In the genomic region with DNA sequence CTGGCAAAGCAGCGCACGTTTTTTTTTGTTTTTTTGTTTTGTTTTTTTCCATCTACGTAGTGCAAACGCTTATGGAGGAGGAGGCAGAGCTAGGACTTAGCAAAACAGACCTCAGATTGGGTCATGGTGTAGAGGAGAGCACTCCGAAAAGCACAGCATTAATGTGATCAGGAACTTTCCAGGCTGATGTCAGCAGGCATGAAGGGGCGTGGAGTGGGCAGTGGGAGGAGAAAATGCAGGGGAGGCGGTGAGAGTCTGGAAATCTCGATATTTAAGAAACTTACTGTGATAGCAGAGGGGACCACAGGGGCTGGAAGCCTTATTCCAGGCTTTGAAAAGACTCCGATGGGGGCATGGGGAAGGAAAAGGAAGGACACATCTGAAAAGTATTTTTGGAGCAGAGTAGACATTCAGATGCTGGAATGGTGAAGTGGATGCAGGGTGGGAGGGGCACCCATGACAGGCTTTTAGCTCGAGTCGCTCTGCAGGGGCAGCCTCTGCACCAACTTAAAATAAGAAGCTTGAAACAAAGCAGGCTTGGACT, we compare ENCODE assay signal across 8 mouse cellular contexts. TPM values are rescaled to one million over a fixed set of nuclear protein-coding genes. Genes with fewer than 3 reads are reported as not detected.
DNase-seq lines count a peak whose midpoint lies in the region; ATAC-seq and TF ChIP-seq lines count a peak whose summit lies in the region.

No protein-coding gene starts in this region.

- H3K4me3 ChIP-seq in E14TG2a.4 (replicated peaks; ENCODE audit: low read length), result peak overlapping the region; percentile 79
- H3K4me3 ChIP-seq in embryonic facial prominence, embryonic 13.5 days, result peak overlapping the region; percentile 53
- peak overlapping the region; percentile 58 for H3K4me3 ChIP-seq in heart, embryonic 13.5 days
- peak overlapping the region; percentile 50 for H3K4me3 ChIP-seq in lung, postnatal 0 days (ENCODE audit: low read depth, low read length)
- H3K4me3 ChIP-seq in small intestine, adult 2 months (ENCODE audit: low read depth, low read length), result peak overlapping the region; percentile 62

- WGBS in embryonic facial prominence, embryonic 13.5 days, result 1% methylated on average over 11 of the region's 11 CpGs
- under 1% methylated on average over 11 of the region's 11 CpGs for WGBS in heart, embryonic 13.5 days
- 2% methylated on average over 11 of the region's 11 CpGs for WGBS in lung, postnatal 0 days
- 5% methylated on average over 11 of the region's 11 CpGs for WGBS in small intestine, adult 2 months

- peak overlapping the region; percentile 70 for H3K9ac ChIP-seq in embryonic facial prominence, embryonic 13.5 days
- H3K9ac ChIP-seq in heart, embryonic 13.5 days, result peak overlapping the region; percentile 81
- peak overlapping the region; percentile 19; the same call in 1 of the 2 replicates for H3K9ac ChIP-seq in lung, postnatal 0 days (replicated peaks; ENCODE audit: low read depth)

- H3K36me3 ChIP-seq in E14TG2a.4 (ENCODE audit: insufficient read depth, low read length), result no peaks in the 10 kb centered on the region
- no peaks in the 10 kb centered on the region for H3K36me3 ChIP-seq in embryonic facial prominence, embryonic 13.5 days
- no peaks in the 10 kb centered on the region for H3K36me3 ChIP-seq in heart, embryonic 13.5 days
- H3K36me3 ChIP-seq in lung, postnatal 0 days (ENCODE audit: insufficient read depth, low read length), result no peaks in the 10 kb centered on the region
- no peaks in the 10 kb centered on the region for H3K36me3 ChIP-seq in small intestine, adult 2 months (ENCODE audit: control insufficient read depth, insufficient read depth, low read length)

- peak overlapping the region; percentile 75 for H3K4me2 ChIP-seq in embryonic facial prominence, embryonic 13.5 days
- H3K4me2 ChIP-seq in heart, embryonic 13.5 days, result peak overlapping the region; percentile 77
- peak overlapping the region; percentile 73 for H3K4me2 ChIP-seq in lung, postnatal 0 days (replicated peaks; ENCODE audit: low read depth, low read length)

- H3K9me3 ChIP-seq in E14TG2a.4 (ENCODE audit: low read length), result no peaks in the 10 kb centered on the region
- H3K9me3 ChIP-seq in embryonic facial prominence, embryonic 13.5 days, result peaks cover 4% of the 10 kb centered on the region
- peaks cover 7% of the 10 kb centered on the region; the same call in 1 of the 2 replicates for H3K9me3 ChIP-seq in heart, embryonic 13.5 days
- H3K9me3 ChIP-seq in lung, postnatal 0 days (ENCODE audit: low read length), result no peaks in the 10 kb centered on the region

- TF ChIP-seq CTCF in E14TG2a.4 (conservative IDR thresholded peaks at IDR 0.05; ENCODE audit: low read length), result no peak
- TF ChIP-seq CTCF in lung, postnatal 0 days (IDR thresholded peaks at IDR 0.05), result no peak
- no peak for TF ChIP-seq CTCF in small intestine, adult 2 months (IDR thresholded peaks at IDR 0.05; ENCODE audit: extremely low read depth, insufficient read length, insufficient replicate concordance, low read depth, low read length)

- TF ChIP-seq EP300 in lung, postnatal 0 days (IDR thresholded peaks at IDR 0.05), result no peak

- TF ChIP-seq POLR2A in small intestine, adult 2 months (IDR thresholded peaks at IDR 0.05; ENCODE audit: low read depth, low read length), result no peak

- peak; percentile 69 for DNase-seq in R1 (ENCODE audit: low read depth, low spot score)
- DNase-seq in kidney, adult 9 months, result peak; percentile 55
- peak; percentile 80 for DNase-seq in lung, postnatal 0 days (ENCODE audit: low spot score)
- no peak for DNase-seq in spleen, postnatal 36 days (ENCODE audit: low spot score in 2 of 2)

- H3K27ac ChIP-seq in embryonic facial prominence, embryonic 13.5 days, result peak overlapping the region; percentile 85
- H3K27ac ChIP-seq in heart, embryonic 13.5 days (replicated peaks), result peak overlapping the region; percentile 97
- H3K27ac ChIP-seq in lung, postnatal 0 days (ENCODE audit: low read length), result peak overlapping the region; percentile 80
- peak overlapping the region; percentile 38 for H3K27ac ChIP-seq in small intestine, adult 2 months (ENCODE audit: insufficient read depth, low read depth, low read length)

- no peaks in the 10 kb centered on the region for H3K27me3 ChIP-seq in E14TG2a.4 (ENCODE audit: insufficient read depth, low read length)
- H3K27me3 ChIP-seq in embryonic facial prominence, embryonic 13.5 days, result no peaks in the 10 kb centered on the region
- no peaks in the 10 kb centered on the region for H3K27me3 ChIP-seq in heart, embryonic 13.5 days (replicated peaks)
- H3K27me3 ChIP-seq in lung, postnatal 0 days (replicated peaks; ENCODE audit: insufficient read depth, low read length), result no peaks in the 10 kb centered on the region
- no peaks in the 10 kb centered on the region for H3K27me3 ChIP-seq in small intestine, adult 2 months (ENCODE audit: control insufficient read depth, insufficient read depth, low read length)

- peaks cover 68% of the 10 kb centered on the region for H3K4me1 ChIP-seq in E14TG2a.4 (replicated peaks; ENCODE audit: low read depth, low read length)
- peaks cover 18% of the 10 kb centered on the region for H3K4me1 ChIP-seq in embryonic facial prominence, embryonic 13.5 days
- H3K4me1 ChIP-seq in heart, embryonic 13.5 days, result peaks cover 37% of the 10 kb centered on the region
- peaks cover 10% of the 10 kb centered on the region; the same call in 1 of the 2 replicates for H3K4me1 ChIP-seq in lung, postnatal 0 days (ENCODE audit: insufficient read depth, low read depth, low read length)
- peaks cover 2% of the 10 kb centered on the region; the same call in 1 of the 2 replicates for H3K4me1 ChIP-seq in small intestine, adult 2 months (ENCODE audit: control insufficient read depth, insufficient read depth, insufficient read length, low read length)

- peak; percentile 26; the same call in 1 of the 2 replicates for ATAC-seq in embryonic facial prominence, embryonic 13.5 days (ENCODE audit: insufficient number of reproducible peaks, insufficient read depth, low FRiP score, low TSS enrichment, low read depth)
- ATAC-seq in heart, embryonic 13.5 days (ENCODE audit: extremely low read depth, insufficient number of reproducible peaks, low FRiP score, low TSS enrichment), result peak; percentile 43; the same call in 1 of the 2 replicates
- ATAC-seq in lung, postnatal 0 days, result peak; percentile 74

RNA-seq across cellular contexts. Expression of a gene that starts 17.9 kb away (rescaled TPM):
- 0.15 and 0.25 TPM in 2 replicates for polyA plus RNA-seq in embryonic facial prominence, embryonic 13.5 days (2015; fragmentation: Nextera tagmentation; extraction: Ambion mirVana)
- 0.49 and 0.69 TPM in 2 replicates for polyA plus RNA-seq in heart, embryonic 13.5 days (2015; fragmentation: Nextera tagmentation; extraction: Ambion mirVana)
- 0.53 and 0.60 TPM in 2 replicates for polyA plus RNA-seq in lung, postnatal 0 days (2015; fragmentation: Nextera tagmentation; extraction: Ambion mirVana)
- 0.08 and 0.22 TPM in 2 replicates for polyA plus RNA-seq in small intestine, adult 2 months (2012; rRNA removed)

RNA-seq across cellular contexts. Expression of a gene that starts 21.5 kb away (rescaled TPM):
- 211 and 213 TPM in 2 replicates for polyA plus RNA-seq in embryonic facial prominence, embryonic 13.5 days (2015; fragmentation: Nextera tagmentation; extraction: Ambion mirVana)
- polyA plus RNA-seq in heart, embryonic 13.5 days (2015; fragmentation: Nextera tagmentation; extraction: Ambion mirVana), result 124 and 130 TPM in 2 replicates
- polyA plus RNA-seq in lung, postnatal 0 days (2015; fragmentation: Nextera tagmentation; extraction: Ambion mirVana), result 99.3 and 118 TPM in 2 replicates
- polyA plus RNA-seq in small intestine, adult 2 months (2012; rRNA removed), result 20.5 and 23.6 TPM in 2 replicates

Comparison
In these comparisons a context has a peak if more than half of its experiments do, and no peak if none do; other contexts are left out.
1. DNase-seq: peak in R1 (single experiment), kidney, adult 9 months (single experiment) and lung, postnatal 0 days (single experiment); none in spleen, postnatal 36 days (0 of 2).
2. H3K27ac ChIP-seq: peak in every context shown above with its lines; median percentile 97 in heart, embryonic 13.5 days; 85 in embryonic facial prominence, embryonic 13.5 days; 80 in lung, postnatal 0 days; 38 in small intestine, adult 2 months.
3. H3K9ac ChIP-seq: peak in every context shown above with its lines; median percentile 81 in heart, embryonic 13.5 days; 70 in embryonic facial prominence, embryonic 13.5 days; 19 in lung, postnatal 0 days.
4. Peak in every context shown above with its lines, with median percentiles within 50 percentile points of each other: H3K4me3 ChIP-seq, ATAC-seq and H3K4me2 ChIP-seq.